Mouse (Mus musculus) gastrocnemius, adult 18-20 months (tissue): Measurements from ENCODE around the gene Pgap2. TPM values are rescaled to one million over a fixed set of nuclear protein-coding genes. Genes with fewer than 3 reads are reported as not detected.
A peak's percentile ranks its signal among the peaks of the same experiment; 100 is the strongest.
"Not testable (repeated sequence)": the region's sequence is repeated elsewhere in the genome, so short reads cannot be mapped to it uniquely, and the experiment has no call there.

ENCODE experiments used
- DNase-seq: peaks from one replicate; pipeline ENCODE4 v3.0.0; 2021; ENCODE audit warnings: low spot score
- total RNA-seq, 2 experiments: library from RNA; stranded (reverse); gene quantifications; 2 replicates each; pipeline ENCODE4 v1.2.3; 2021

Gene Pgap2
- total RNA-seq, 2 experiments from 2014 or later: 25.0 to 26.6 TPM

GRCm38 (mm10) chr7:102263020-102263419 lies 53.0 kb downstream of the Pgap2 start:
- no peak for DNase-seq

DNA sequence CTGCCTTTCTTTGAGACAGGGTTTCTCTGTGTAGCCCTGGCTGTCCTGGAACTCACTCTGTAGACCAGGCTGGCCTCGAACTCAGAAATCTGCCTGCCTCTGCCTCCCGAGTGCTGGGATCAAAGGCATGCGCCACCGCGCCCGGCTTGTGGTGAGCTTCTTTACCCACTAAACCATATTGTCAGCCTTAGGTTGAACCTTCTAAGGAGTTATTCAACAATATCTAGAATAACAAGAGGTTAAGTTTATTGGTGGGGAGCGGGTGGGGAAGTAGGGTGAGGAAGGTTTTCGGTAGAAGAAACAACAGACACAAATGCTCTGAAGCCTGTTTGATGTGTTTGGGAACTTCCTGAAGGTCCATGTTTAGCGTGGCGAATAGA lies 56.0 kb downstream of the Pgap2 start:
- not testable (repeated sequence) for DNase-seq

DNA sequence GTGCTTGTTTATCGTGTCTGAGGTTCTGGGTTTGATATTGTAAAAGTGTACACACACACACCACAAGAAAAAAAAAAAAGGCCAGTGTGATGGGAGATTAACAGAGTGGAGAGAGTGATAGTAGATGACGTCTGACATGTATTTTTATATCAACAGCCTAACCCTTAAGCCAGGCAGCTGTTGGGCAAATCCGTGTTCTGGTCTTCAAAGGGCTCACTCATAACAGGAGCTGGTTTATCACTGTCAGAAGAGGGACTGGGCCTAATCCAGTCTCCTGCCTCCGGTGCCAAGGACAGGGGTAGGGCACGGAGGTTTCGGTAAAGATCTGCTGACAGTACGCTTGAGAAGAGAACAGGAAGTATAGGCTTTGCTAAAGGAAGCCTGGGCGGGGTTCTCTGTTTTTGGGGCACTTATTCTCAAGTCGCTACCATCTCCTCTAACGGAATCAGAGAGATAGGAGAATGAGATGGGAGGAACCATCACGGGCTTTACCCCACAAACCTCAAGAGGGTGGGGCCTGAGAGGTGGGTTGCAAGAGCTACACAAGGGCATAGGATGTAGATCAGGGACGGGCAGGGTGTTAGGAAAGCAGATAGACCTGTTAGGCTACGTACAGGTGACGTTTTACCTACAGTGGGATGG lies 56.5 kb downstream of the Pgap2 start:
- DNase-seq: peak; percentile 49

DNA sequence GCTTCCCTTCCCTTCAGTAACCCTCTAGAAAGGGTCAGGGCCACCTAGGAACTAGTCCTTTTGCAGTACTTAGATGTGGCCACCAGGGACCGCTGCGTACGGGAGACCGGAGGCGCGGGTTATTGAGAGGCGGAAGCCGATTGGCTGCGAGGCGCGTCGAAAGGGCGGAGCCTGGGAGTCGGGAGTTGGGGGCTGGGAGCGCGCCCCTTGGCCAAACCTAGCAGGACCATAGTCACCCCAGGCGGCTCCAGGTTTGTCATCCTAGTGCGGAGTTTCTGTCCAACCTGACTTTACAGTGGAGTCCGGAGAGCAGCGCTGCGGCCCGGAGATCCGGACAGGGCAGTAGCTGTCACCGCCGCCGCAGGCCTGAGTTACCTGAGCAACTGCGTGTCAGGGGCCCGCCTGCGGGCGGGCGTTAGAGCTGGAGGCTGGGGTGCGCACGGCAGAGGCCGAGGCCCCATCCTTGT lies 57.1 kb downstream of the Pgap2 start:
- DNase-seq: peak; percentile 97

GRCm38 (mm10) chr7:102267601-102268394 lies 57.8 kb downstream of the Pgap2 start, which contains the start of gene Stim1:
Stim1 (plus strand) TSS chr7:102267806.
- DNase-seq: peak; percentile 64

DNA sequence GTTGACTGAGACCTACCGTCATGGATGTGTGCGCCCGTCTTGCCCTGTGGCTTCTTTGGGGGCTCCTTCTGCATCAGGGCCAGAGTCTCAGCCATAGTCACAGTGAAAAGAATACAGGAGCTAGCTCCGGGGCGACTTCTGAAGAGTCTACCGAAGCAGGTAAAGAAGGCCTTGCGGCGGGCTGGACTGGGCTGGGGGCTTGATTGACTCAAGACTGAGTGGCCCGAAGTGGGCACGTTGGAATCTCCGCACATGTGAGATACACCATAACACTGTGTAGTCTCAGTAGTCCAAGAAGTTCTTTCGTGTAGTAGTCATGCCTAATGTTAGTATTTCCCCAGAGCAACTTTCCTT lies 58.4 kb downstream of the Pgap2 start:
- no peak for DNase-seq

DNA sequence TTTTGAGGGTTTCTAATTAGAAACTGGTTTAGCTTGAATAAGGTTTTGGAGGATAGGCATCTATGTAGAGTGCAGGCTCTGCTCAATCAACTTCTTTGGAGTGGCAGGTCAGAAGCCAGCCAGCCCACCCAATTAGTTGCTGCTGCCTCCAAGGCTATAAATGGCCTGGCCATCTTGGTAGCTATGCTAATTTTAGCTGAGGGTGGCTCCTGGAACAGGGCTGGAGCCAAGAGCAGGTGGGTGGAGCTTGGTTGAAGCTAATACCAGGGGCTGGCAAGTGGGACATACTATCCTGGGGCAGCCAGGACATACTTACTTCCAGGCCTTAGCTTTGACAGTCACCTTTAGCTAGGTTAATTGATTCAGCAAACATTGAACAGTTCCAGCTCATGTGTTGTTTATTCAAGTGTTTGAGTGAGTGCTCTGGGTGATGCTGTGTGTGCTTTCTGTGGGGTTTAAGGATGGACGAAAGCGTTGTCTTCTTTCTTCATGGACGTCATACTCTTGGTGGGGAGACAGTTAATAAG lies 62.5 kb downstream of the Pgap2 start:
- DNase-seq: peak; percentile 83

- DNase-seq: no peak
Measured at GRCm38 (mm10) chr7:102281403-102281802, 71.4 kb downstream of the Pgap2 start.

GRCm38 (mm10) chr7:102282261-102282660 lies 72.3 kb downstream of the Pgap2 start:
- DNase-seq: no peak

Other genes starting within 250 kb of the Pgap2 start
- 1 to 10 TPM; 1.5 to 2.3 TPM for gene Il18bp, start 191.5 kb upstream of the Pgap2 start, total RNA-seq
- 10 to 100 TPM; 20.6 to 27.5 TPM for gene Rnf121, start 144.7 kb upstream of the Pgap2 start, total RNA-seq
- gene Xndc1, start 144.7 kb upstream of the Pgap2 start, total RNA-seq: 1 to 10 TPM; 2.9 to 4.1 TPM
- under 1 TPM; 0.68 to 0.78 TPM for gene Xntrpc, start 144.5 kb upstream of the Pgap2 start, total RNA-seq
- under 1 TPM; 0.23 to 0.31 TPM for gene Trpc2, start 127.1 kb upstream of the Pgap2 start, total RNA-seq
- gene Art1, start 108.5 kb upstream of the Pgap2 start, total RNA-seq: 100 to 1,000 TPM; 558 to 637 TPM
- 10 to 100 TPM; 28.7 to 33.6 TPM for gene Art5, start 100.7 kb upstream of the Pgap2 start, total RNA-seq
- gene Chrna10, start 93.4 kb upstream of the Pgap2 start, total RNA-seq: not detected
- 10 to 100 TPM; 24.0 to 29.8 TPM for gene Nup98, start within 50 bp of the Pgap2 start, total RNA-seq
- gene Rhog, start 45.8 kb downstream of the Pgap2 start, total RNA-seq: 10 to 100 TPM; 13.8 to 17.4 TPM
- gene Stim1, start 57.6 kb downstream of the Pgap2 start, total RNA-seq: 100 to 1,000 TPM; 169 to 172 TPM
- 10 to 100 TPM; 18.1 to 20.5 TPM for gene Rrm1, start 231.5 kb downstream of the Pgap2 start, total RNA-seq